Mouse (Mus musculus) CH12.LX (cell line): Measurements from ENCODE around the gene Tmem233. TPM values are rescaled to one million over a fixed set of nuclear protein-coding genes. Genes with fewer than 3 reads are reported as not detected.

Experiments
- polyA plus RNA-seq: library from polyadenylated mRNA; unstranded; fragments of >175 nt; gene quantifications from 2 replicates; pipeline ENCODE4 v1.2.1, GENCODE M21; 2012; ENCODE audit warnings: low read depth; ENCODE audit not compliant: insufficient read length
- total RNA-seq, 2 experiments: library from RNA; depleted of rRNA; stranded (reverse); fragments of 300-350 nt in 1 of 2; fragments of >200 nt in 1 of 2; gene quantifications; 2 replicates each; pipeline ENCODE4 v1.2.3; 2012 to 2014

The Tmem233 gene
- total and polyA plus RNA-seq, 3 experiments, result not detected

Other genes with a start within 250 kb of the Tmem233 start
- 23.2 and 24.9 TPM in 2 replicates for gene Cit, start 238.0 kb downstream of the Tmem233 start, total RNA-seq (2012; rRNA removed)
- gene Cit, start 238.0 kb downstream of the Tmem233 start, total RNA-seq (2014; rRNA removed), result 6.6 and 7.0 TPM in 2 replicates
- 16.2 and 19.3 TPM in 2 replicates for gene Cit, start 238.0 kb downstream of the Tmem233 start, polyA plus RNA-seq
- 18.4 and 20.1 TPM in 2 replicates for gene Prkab1, start 58.7 kb downstream of the Tmem233 start, total RNA-seq (2012; rRNA removed)
- gene Prkab1, start 58.7 kb downstream of the Tmem233 start, total RNA-seq (2014; rRNA removed), result 19.8 and 24.1 TPM in 2 replicates
- gene Prkab1, start 58.7 kb downstream of the Tmem233 start, polyA plus RNA-seq, result 23.6 and 26.8 TPM in 2 replicates
- gene Ccdc60, start 205.7 kb upstream of the Tmem233 start, total RNA-seq (2012; rRNA removed), result not detected in 2 replicates
- gene Ccdc60, start 205.7 kb upstream of the Tmem233 start, total RNA-seq (2014; rRNA removed), result not detected in 2 replicates
- not detected in 2 replicates for gene Ccdc60, start 205.7 kb upstream of the Tmem233 start, polyA plus RNA-seq